In genomic region chr6:28142332-28142731, GRCm38 (mm10) we compare ENCODE assay signal across 14 mouse cellular contexts. TPM values are rescaled to one million over a fixed set of nuclear protein-coding genes. Genes with fewer than 3 reads are reported as not detected.
DNase-seq lines count a peak whose midpoint lies in the region; ATAC-seq and TF ChIP-seq lines count a peak whose summit lies in the region.
"Had no signal": no experiment of that assay in that cellular context is flagged by ENCODE, and none has a peak within 500 bp of the region (broad histone marks: within the 10 kb centered on the region; RNA-seq: fewer than 3 reads in every experiment).

No protein-coding gene starts in this region.

- H3K4me1 ChIP-seq in lung, embryonic 14.5 days (ENCODE audit: insufficient read depth) = no peaks in the 10 kb centered on the region
- H3K4me1 ChIP-seq in cortical plate, adult 2 months (ENCODE audit: control insufficient read depth, insufficient read depth, low read length) = no peaks in the 10 kb centered on the region
- no peaks in the 10 kb centered on the region for H3K4me1 ChIP-seq in forebrain, embryonic 16.5 days (replicated peaks; ENCODE audit: control insufficient read depth, insufficient read depth, low read length)
- no peaks in the 10 kb centered on the region for H3K4me1 ChIP-seq in neural tube, embryonic 15.5 days
- H3K4me1 ChIP-seq: embryonic facial prominence, embryonic 13.5 days had no signal

- ATAC-seq in lung, embryonic 14.5 days (ENCODE audit: insufficient read depth) = peak; percentile 47; the same call in 1 of the 2 replicates
- ATAC-seq in forebrain, embryonic 16.5 days = peak; percentile 84
- ATAC-seq in neural tube, embryonic 15.5 days (ENCODE audit: low FRiP score) = peak; percentile 83
- ATAC-seq in erythroid progenitor cell, adult 5-6 weeks (replicated peaks; ENCODE audit: low FRiP score, poor library complexity, severe bottlenecking) = no peak

- TF ChIP-seq POLR2A in cortical plate, adult 2 months (IDR thresholded peaks at IDR 0.05; ENCODE audit: extremely low read depth, insufficient read depth, low read length) = no peak

- 25% methylated on average over 2 of the region's 2 CpGs for WGBS in lung, embryonic 14.5 days
- 4% methylated on average over 2 of the region's 2 CpGs for WGBS in forebrain, embryonic 16.5 days
- WGBS in neural tube, embryonic 15.5 days = 13% methylated on average over 2 of the region's 2 CpGs

- DNase-seq in lung, embryonic 14.5 days = no peak
- DNase-seq in lung, postnatal 14 days = no peak
- no peak for DNase-seq in gastrocnemius, postnatal 10 days
- DNase-seq: liver; spleen, adult 18-20 months; thymus, postnatal 4 days had no signal

- no peaks in the 10 kb centered on the region for H3K36me3 ChIP-seq in lung, embryonic 14.5 days (ENCODE audit: insufficient read depth)
- H3K36me3 ChIP-seq in forebrain, embryonic 16.5 days (ENCODE audit: control insufficient read depth, insufficient read depth) = no peaks in the 10 kb centered on the region
- H3K36me3 ChIP-seq in neural tube, embryonic 15.5 days = no peaks in the 10 kb centered on the region
- H3K36me3 ChIP-seq: embryonic facial prominence, embryonic 13.5 days had no signal

- H3K9me3 ChIP-seq in lung, embryonic 14.5 days (ENCODE audit: low read depth, low read length) = no peaks in the 10 kb centered on the region
- no peaks in the 10 kb centered on the region for H3K9me3 ChIP-seq in forebrain, embryonic 16.5 days (ENCODE audit: control insufficient read depth, low read length)
- no peaks in the 10 kb centered on the region for H3K9me3 ChIP-seq in neural tube, embryonic 15.5 days (replicated peaks)
- H3K9me3 ChIP-seq: embryonic facial prominence, embryonic 13.5 days had no signal

- H3K27me3 ChIP-seq in lung, embryonic 14.5 days (ENCODE audit: insufficient read depth, low read length) = no peaks in the 10 kb centered on the region
- no peaks in the 10 kb centered on the region for H3K27me3 ChIP-seq in forebrain, embryonic 16.5 days (replicated peaks; ENCODE audit: control insufficient read depth, insufficient read depth, low read length)
- H3K27me3 ChIP-seq in neural tube, embryonic 15.5 days (replicated peaks) = no peaks in the 10 kb centered on the region; the same call in 1 of the 2 replicates

- no peak overlapping the region for H3K4me2 ChIP-seq in lung, embryonic 14.5 days
- no peak overlapping the region for H3K4me2 ChIP-seq in forebrain, embryonic 16.5 days (ENCODE audit: low read length)
- H3K4me2 ChIP-seq in neural tube, embryonic 15.5 days = no peak overlapping the region
- H3K4me2 ChIP-seq: embryonic facial prominence, embryonic 13.5 days had no signal

- TF ChIP-seq CTCF in lung, embryonic 14.5 days (IDR thresholded peaks at IDR 0.05; ENCODE audit: low read depth) = no peak
- TF ChIP-seq CTCF in cortical plate, adult 2 months (IDR thresholded peaks at IDR 0.05; ENCODE audit: extremely low read depth, insufficient read depth, low read length) = peak; percentile 20; the same call in 1 of the 2 replicates

- no peak overlapping the region for H3K4me3 ChIP-seq in lung, embryonic 14.5 days (ENCODE audit: low read depth, low read length)
- H3K4me3 ChIP-seq in cortical plate, adult 2 months (ENCODE audit: insufficient read depth, low read length) = no peak overlapping the region
- no peak overlapping the region for H3K4me3 ChIP-seq in forebrain, embryonic 16.5 days (replicated peaks; ENCODE audit: low read length)
- H3K4me3 ChIP-seq in neural tube, embryonic 15.5 days (replicated peaks) = no peak overlapping the region
- H3K4me3 ChIP-seq: embryonic facial prominence, embryonic 13.5 days had no signal

- no peak overlapping the region for H3K27ac ChIP-seq in lung, embryonic 14.5 days (ENCODE audit: low read depth)
- no peak overlapping the region for H3K27ac ChIP-seq in cortical plate, adult 2 months (ENCODE audit: insufficient read depth, low read length)
- H3K27ac ChIP-seq in forebrain, embryonic 16.5 days (ENCODE audit: low read length) = no peak overlapping the region
- no peak overlapping the region for H3K27ac ChIP-seq in neural tube, embryonic 15.5 days (replicated peaks)
- H3K27ac ChIP-seq: embryonic facial prominence, embryonic 13.5 days; macrophage had no signal

- H3K9ac ChIP-seq in lung, embryonic 14.5 days = no peak overlapping the region
- H3K9ac ChIP-seq in forebrain, embryonic 16.5 days (replicated peaks; ENCODE audit: low read depth, low read length) = no peak overlapping the region
- H3K9ac ChIP-seq in neural tube, embryonic 15.5 days (replicated peaks) = no peak overlapping the region
- H3K9ac ChIP-seq: embryonic facial prominence, embryonic 13.5 days had no signal

RNA-seq across cellular contexts. Expression of gene Grm8, which starts 7.4 kb away (rescaled TPM):
- polyA plus RNA-seq in lung, embryonic 14.5 days (2014; fragmentation: Nextera tagmentation; extraction: Ambion mirVana) = 0.09 TPM in 1 of 2 replicates, not detected in the other
- 8.1 and 9.8 TPM in 2 replicates for polyA plus RNA-seq in cortical plate, adult 2 months (2012; rRNA removed)
- 3.3 and 7.1 TPM in 2 replicates for polyA plus RNA-seq in forebrain, embryonic 16.5 days (2015; fragmentation: Nextera tagmentation; extraction: Ambion mirVana)
- polyA plus RNA-seq in neural tube, embryonic 15.5 days (2015; fragmentation: Nextera tagmentation; extraction: Ambion mirVana) = 12.3 and 12.9 TPM in 2 replicates
- total RNA-seq in erythroid progenitor cell, adult 5-6 weeks (2015; ENCODE audit: low replicate concordance) = not detected in 2 replicates
- not detected in 2 replicates for total RNA-seq in erythroid progenitor cell, adult 5-6 weeks (2017; ENCODE audit: low replicate concordance)
- under 1 TPM; 0.38 to 0.45 TPM for total RNA-seq in gastrocnemius, postnatal 10 days (2021)
- total RNA-seq: hematopoietic stem cell, adult 5-6 weeks; neutrophil, adult 5-6 weeks had no signal
- polyA plus RNA-seq: macrophage had no signal
